Mouse (Mus musculus): Measurements from ENCODE around the gene Polr2a.
A peak's percentile ranks its signal among the peaks of the same experiment; 100 is the strongest.
"Not testable (repeated sequence)": the region's sequence is repeated elsewhere in the genome, so short reads cannot be mapped to it uniquely, and the experiment has no call there.

Gene Polr2a

GRCm38 (mm10) chr11:69703814-69704612, 54.4 kb downstream of the Polr2a start:
- DNase-seq = no peak

- DNase-seq = not testable (repeated sequence)
These were observed 55.1 kb downstream of the Polr2a start for GRCm38 (mm10) chr11:69703381-69703780.

- DNase-seq = not testable (repeated sequence)
These were observed 55.6 kb downstream of the Polr2a start for GRCm38 (mm10) chr11:69702886-69703285.

GRCm38 (mm10) chr11:69699595-69699994, 58.8 kb downstream of the Polr2a start:
- no peak for DNase-seq

- DNase-seq = no peak
These were observed 59.9 kb downstream of the Polr2a start for GRCm38 (mm10) chr11:69698574-69698973.

- DNase-seq = no peak
These were observed 61.0 kb downstream of the Polr2a start for GRCm38 (mm10) chr11:69697396-69697795.

- DNase-seq = peak; percentile 72 to 74
These were observed 62.9 kb downstream of the Polr2a start, which contains the start of the genes Tnfsf12 and Tnfsfm13 for GRCm38 (mm10) chr11:69695361-69696181. Gene Tnfsf12 (minus strand): TSS chr11:69695849. Gene Tnfsfm13 (minus strand): TSS chr11:69696098.

GRCm38 (mm10) chr11:69695046-69695360, 63.4 kb downstream of the Polr2a start:
- no peak for DNase-seq

GRCm38 (mm10) chr11:69693421-69693965, 64.9 kb downstream of the Polr2a start:
- DNase-seq = no peak

GRCm38 (mm10) chr11:69692863-69693262, 65.6 kb downstream of the Polr2a start:
- DNase-seq = peak; percentile 74 to 80

- DNase-seq = peak in 1 of 2 experiments; percentile 50
These were observed 66.1 kb downstream of the Polr2a start for GRCm38 (mm10) chr11:69692196-69692811.

GRCm38 (mm10) chr11:69689891-69690290, 68.5 kb downstream of the Polr2a start:
- peak in 1 of 2 experiments; percentile 60 for DNase-seq

GRCm38 (mm10) chr11:69687061-69687460, 71.4 kb downstream of the Polr2a start:
- DNase-seq = no peak

GRCm38 (mm10) chr11:69686377-69686776, 72.1 kb downstream of the Polr2a start:
- peak; percentile 75 to 80 for DNase-seq

- peak; percentile 88 to 94 for DNase-seq
These were observed 72.8 kb downstream of the Polr2a start, which contains the start of gene Tnfsf13 for GRCm38 (mm10) chr11:69685526-69686148. Gene Tnfsf13 (minus strand): TSS chr11:69685784.

- no peak for DNase-seq
These were observed 73.5 kb downstream of the Polr2a start for GRCm38 (mm10) chr11:69684936-69685335.

GRCm38 (mm10) chr11:69684128-69684745, 74.2 kb downstream of the Polr2a start:
- DNase-seq = no peak

All from kidney, adult 8-10 months (tissue).